Mouse (Mus musculus): ENCODE data around the gene Irx6.

The Irx6 gene

GRCm38 (mm10) chr8:92674244-92675128 is at the start of gene Irx6:
Irx6 (plus strand) TSS chr8:92674288.
- peak; percentile 39 for DNase-seq (ENCODE audit: low spot score)

- DNase-seq (ENCODE audit: low spot score) = peak; percentile 51
Observed at GRCm38 (mm10) chr8:92628711-92629650, 45.1 kb upstream of the Irx6 start.

- no peak for DNase-seq (ENCODE audit: low spot score)
Observed at GRCm38 (mm10) chr8:92633199-92633598, 40.9 kb upstream of the Irx6 start.

GRCm38 (mm10) chr8:92640820-92641219 is 33.3 kb upstream of the Irx6 start:
- no peak for DNase-seq (ENCODE audit: low spot score)

GRCm38 (mm10) chr8:92646637-92647036 is 27.5 kb upstream of the Irx6 start:
- DNase-seq (ENCODE audit: low spot score) = peak; percentile 73

- DNase-seq (ENCODE audit: low spot score) = no peak
Observed at GRCm38 (mm10) chr8:92664207-92664606, 9.9 kb upstream of the Irx6 start.

- no peak for DNase-seq (ENCODE audit: low spot score)
Observed at GRCm38 (mm10) chr8:92670236-92670635, 3.9 kb upstream of the Irx6 start.

GRCm38 (mm10) chr8:92670656-92671195 is 3.4 kb upstream of the Irx6 start:
- DNase-seq (ENCODE audit: low spot score) = peak; percentile 69

- DNase-seq (ENCODE audit: low spot score) = no peak
Observed at GRCm38 (mm10) chr8:92671892-92672291, 2.2 kb upstream of the Irx6 start.

- DNase-seq (ENCODE audit: low spot score) = no peak
Observed at GRCm38 (mm10) chr8:92673101-92673500, 987 bp upstream of the Irx6 start.

GRCm38 (mm10) chr8:92673555-92674243 is 389 bp upstream of the Irx6 start:
- DNase-seq (ENCODE audit: low spot score) = peak; percentile 81

- DNase-seq (ENCODE audit: low spot score) = no peak
Observed at GRCm38 (mm10) chr8:92678407-92678806, 4.3 kb downstream of the Irx6 start.

GRCm38 (mm10) chr8:92697361-92697760 is 23.3 kb downstream of the Irx6 start:
- DNase-seq (ENCODE audit: low spot score) = no peak

- no peak for DNase-seq (ENCODE audit: low spot score)
Observed at GRCm38 (mm10) chr8:92698411-92698810, 24.3 kb downstream of the Irx6 start.

GRCm38 (mm10) chr8:92699922-92700540 is 25.9 kb downstream of the Irx6 start:
- DNase-seq (ENCODE audit: low spot score) = no peak

GRCm38 (mm10) chr8:92703375-92703774 is 29.3 kb downstream of the Irx6 start:
- no peak for DNase-seq (ENCODE audit: low spot score)

GRCm38 (mm10) chr8:92706311-92706710 is 32.2 kb downstream of the Irx6 start:
- no peak for DNase-seq (ENCODE audit: low spot score)

GRCm38 (mm10) chr8:92713286-92713685 is 39.2 kb downstream of the Irx6 start:
- DNase-seq (ENCODE audit: low spot score) = no peak

- DNase-seq (ENCODE audit: low spot score) = no peak
Observed at GRCm38 (mm10) chr8:92717418-92717817, 43.3 kb downstream of the Irx6 start.

- no peak for DNase-seq (ENCODE audit: low spot score)
Observed at GRCm38 (mm10) chr8:92718057-92718456, 44.0 kb downstream of the Irx6 start.

- DNase-seq (ENCODE audit: low spot score) = peak; percentile 85
Observed at GRCm38 (mm10) chr8:92721266-92721935, 47.3 kb downstream of the Irx6 start.
